Mouse (Mus musculus) lung, embryonic 14.5 days (tissue): ENCODE data around the gene Ptges. TPM values are rescaled to one million over a fixed set of nuclear protein-coding genes. Genes with fewer than 3 reads are reported as not detected.

Experiments
- ATAC-seq: fragments of 200-750 bp; cut with Nextera tagmentation; 2 replicates; pipeline ENCODE4 v1.8.0; 2017; ENCODE audit warnings: mild to moderate bottlenecking, moderate TSS enrichment, moderate library complexity; ENCODE audit not compliant: insufficient read depth
- DNase-seq: peaks from one replicate; pipeline ENCODE4 v3.0.0-alpha.2; 2015
- H3K27ac ChIP-seq: fragments of 300-500 bp; sonication (generic); 2 replicates; pipeline ENCODE4 v1.5.1; 2014; ENCODE audit warnings: low read depth, mild to moderate bottlenecking, moderate library complexity
- H3K27me3 ChIP-seq: fragments of 300-500 bp; sonication (generic); 2 replicates; pipeline ENCODE4 v1.6.1; 2014; ENCODE audit warnings: low read length, control low read depth; ENCODE audit not compliant: insufficient read depth
- H3K36me3 ChIP-seq: fragments of 300-500 bp; sonication (generic); 2 replicates; pipeline ENCODE4 v1.6.1; 2014; ENCODE audit warnings: control low read depth; ENCODE audit not compliant: insufficient read depth
- H3K4me1 ChIP-seq: fragments of 300-500 bp; sonication (generic); 2 replicates; pipeline ENCODE4 v1.6.1; 2014; ENCODE audit warnings: antibody characterized with exemption, control low read depth; ENCODE audit not compliant: insufficient read depth
- H3K4me2 ChIP-seq: fragments of 300-500 bp; sonication (generic); 2 replicates; pipeline ENCODE4 v1.6.1; 2014; ENCODE audit warnings: mild to moderate bottlenecking
- H3K4me3 ChIP-seq: fragments of 300-500 bp; sonication (generic); 2 replicates; pipeline ENCODE4 v1.5.1; 2014; ENCODE audit warnings: low read depth, low read length
- H3K9ac ChIP-seq: fragments of 300-500 bp; sonication (generic); 2 replicates; pipeline ENCODE4 v1.6.1; 2014
- H3K9me3 ChIP-seq: fragments of 300-500 bp; sonication (generic); 2 replicates; pipeline ENCODE4 v1.6.1; 2016; ENCODE audit warnings: low read depth, low read length, control low read depth
- CTCF ChIP-seq: IDR thresholded peaks from 2 replicates; pipeline ENCODE4 v1.5.1; 2016; ENCODE audit warnings: antibody characterized with exemption, low read depth
- WGBS: fragments of 180-500 bp; shearing (Covaris S2); extraction: QIAGEN DNeasy Blood & Tissue Kit; methylation state at CpG from one replicate; pipeline ENCODE4 v1.1.7; 2014; 5-methylcytosine and 5-hydroxymethylcytosine counted together
- polyA plus RNA-seq: library from polyadenylated mRNA; unstranded; fragments of >200 nt; fragmentation: Nextera tagmentation; extraction: Ambion mirVana; gene quantifications from 2 replicates; pipeline ENCODE4 v1.2.1, GENCODE M21; 2014

Ptges gene
- polyA plus RNA-seq, 1 experiment from 2014 or later = 18.4 TPM

- no peak for TF ChIP-seq CTCF
- Histone ChIP-seq H3K4me2 (peak overlapping the region; percentile 83), H3K36me3 (no peaks in the 10 kb centered on the region), H3K27me3 (peaks cover 32% of the 10 kb centered on the region), H3K4me1 (peaks cover 13% of the 10 kb centered on the region), H3K4me3 (peak overlapping the region; percentile 64), H3K9ac (peak overlapping the region; percentile 71), H3K9me3 (no peaks in the 10 kb centered on the region), H3K27ac (peak overlapping the region; percentile 42; the same call in 1 of the 2 replicates)
- DNase-seq (peak; percentile 64), ATAC-seq (peak; percentile 55)
- under 1% methylated on average over 75 of the region's 80 CpGs for WGBS
Measured at GRCm38 (mm10) chr2:30845152-30846070, 84.3 kb downstream of the Ptges start.

GRCm38 (mm10) chr2:30842615-30843014 is 87.0 kb downstream of the Ptges start:
- Histone ChIP-seq H3K27ac (no peak overlapping the region), H3K4me2 (no peak overlapping the region), H3K27me3 (peaks cover 32% of the 10 kb centered on the region), H3K9ac (no peak overlapping the region), H3K4me3 (no peak overlapping the region), H3K9me3 (no peaks in the 10 kb centered on the region), H3K4me1 (peaks cover 11% of the 10 kb centered on the region), H3K36me3 (no peaks in the 10 kb centered on the region)
- ATAC-seq (no peak), DNase-seq (no peak)
- WGBS = 22% methylated on average over 10 of the region's 10 CpGs
- TF ChIP-seq CTCF = no peak

Other genes starting within 250 kb of the Ptges start
- gene 1700001O22Rik, start 126.2 kb downstream of the Ptges start, polyA plus RNA-seq = 3.9 and 4.3 TPM in 2 replicates
- 88.3 and 96.0 TPM in 2 replicates for gene Ntmt1, start 122.0 kb downstream of the Ptges start, polyA plus RNA-seq
- gene Asb6, start 99.5 kb downstream of the Ptges start, polyA plus RNA-seq = 32.1 and 34.5 TPM in 2 replicates
- 15.7 and 15.9 TPM in 2 replicates for gene Prrx2, start 94.9 kb downstream of the Ptges start, polyA plus RNA-seq
- gene Tor1b, start 23.1 kb upstream of the Ptges start, polyA plus RNA-seq = 41.0 and 41.8 TPM in 2 replicates
- gene Tor1a, start 38.1 kb upstream of the Ptges start, polyA plus RNA-seq = 66.4 and 71.6 TPM in 2 replicates
- gene BC005624, start 52.3 kb upstream of the Ptges start, polyA plus RNA-seq = 50.0 and 51.3 TPM in 2 replicates
- gene Usp20, start 52.4 kb upstream of the Ptges start, polyA plus RNA-seq = 11.1 and 12.4 TPM in 2 replicates
- gene Fnbp1, start 212.1 kb upstream of the Ptges start, polyA plus RNA-seq = 16.8 and 21.1 TPM in 2 replicates
- 23.6 and 24.9 TPM in 2 replicates for gene Gpr107, start 222.5 kb upstream of the Ptges start, polyA plus RNA-seq